Mouse (Mus musculus) kidney, adult 2 months (tissue): ENCODE data around the gene Slc6a21. TPM values are rescaled to one million over a fixed set of nuclear protein-coding genes. Genes with fewer than 3 reads are reported as not detected.

Experiments used
- DNase-seq: peaks from one replicate; pipeline ENCODE4 v3.0.0; 2021
- H3K27ac ChIP-seq: fragments of 200-500 bp; 2 replicates; pipeline ENCODE4 v1.5.1; 2012; ENCODE audit warnings: low read depth, low read length, control low read depth, inconsistent platforms; ENCODE audit not compliant: insufficient read depth
- H3K27me3 ChIP-seq: fragments of 200-500 bp; replicated peaks from 2 replicates; pipeline ENCODE4 v1.6.1; 2012; ENCODE audit warnings: mild to moderate bottlenecking, moderate library complexity, low read length, inconsistent platforms; ENCODE audit not compliant: control insufficient read depth, insufficient read depth
- H3K36me3 ChIP-seq: fragments of 200-500 bp; 2 replicates; pipeline ENCODE4 v1.6.1; 2012; ENCODE audit warnings: mild to moderate bottlenecking, moderate library complexity, low read length, inconsistent platforms; ENCODE audit not compliant: control insufficient read depth, insufficient read depth
- H3K4me1 ChIP-seq: fragments of 200-500 bp; 2 replicates; pipeline ENCODE4 v1.6.1; 2011; ENCODE audit warnings: low read length; ENCODE audit not compliant: control insufficient read depth, insufficient read depth
- H3K4me3 ChIP-seq: fragments of 200-500 bp; 2 replicates; pipeline ENCODE4 v1.5.1; 2011; ENCODE audit warnings: mild to moderate bottlenecking, low read depth, low read length, control low read depth; ENCODE audit not compliant: insufficient read depth
- CTCF ChIP-seq: fragments of 200-500 bp; conservative IDR thresholded peaks from 2 replicates; pipeline ENCODE4 v1.5.1; 2011; ENCODE audit warnings: low read depth, mild to moderate bottlenecking, control low read depth, low read length, moderate library complexity, mixed read lengths; ENCODE audit not compliant: insufficient read depth, insufficient read length
- POLR2A ChIP-seq: fragments of 200-500 bp; IDR thresholded peaks from one replicate; pipeline ENCODE4 v1.6.1; 2011; ENCODE audit warnings: low read depth, low read length, control low read depth
- WGBS: fragments of 180-500 bp; shearing (Covaris S2); methylation state at CpG from one replicate; pipeline ENCODE4 v1.1.7; 2018; 5-methylcytosine and 5-hydroxymethylcytosine counted together
- polyA plus RNA-seq: library from polyadenylated mRNA; depleted of rRNA; stranded (reverse); fragments of >200 nt; gene quantifications from 2 replicates; pipeline ENCODE4 v1.2.3, GENCODE M21; 2012; rRNA removed

Slc6a21 gene
- polyA plus RNA-seq, result 0.14 and 0.19 TPM in 2 replicates

- 7% methylated on average over 44 of the region's 44 CpGs for WGBS
- TF ChIP-seq POLR2A, result no peak
- TF ChIP-seq CTCF, result peak; percentile 75
- no peaks in the 10 kb centered on the region for H3K27me3 ChIP-seq
- peak within 1 kb of the TSS; percentile 50 for H3K4me3 ChIP-seq
- H3K36me3 ChIP-seq, result no peaks in the 10 kb centered on the region
- H3K4me1 ChIP-seq, result no peaks in the 10 kb centered on the region
- H3K27ac ChIP-seq, result no peak within 1 kb of the TSS
- peak; percentile 83 for DNase-seq
These were observed at the start of gene Slc6a21 for GRCm38 (mm10) chr7:45277136-45277760. Gene Slc6a21, plus strand, starts transcription at chr7:45277513.

- Histone ChIP-seq H3K4me3 (no peak overlapping the region), H3K27ac (no peak overlapping the region), H3K36me3 (no peaks in the 10 kb centered on the region), H3K27me3 (no peaks in the 10 kb centered on the region), H3K4me1 (no peaks in the 10 kb centered on the region)
- no peak for TF ChIP-seq CTCF
- TF ChIP-seq POLR2A, result no peak
- DNase-seq, result no peak
- 88% methylated on average over 18 of the region's 18 CpGs for WGBS
These were observed 48.8 kb upstream of the Slc6a21 start for GRCm38 (mm10) chr7:45228548-45228947.

DNA sequence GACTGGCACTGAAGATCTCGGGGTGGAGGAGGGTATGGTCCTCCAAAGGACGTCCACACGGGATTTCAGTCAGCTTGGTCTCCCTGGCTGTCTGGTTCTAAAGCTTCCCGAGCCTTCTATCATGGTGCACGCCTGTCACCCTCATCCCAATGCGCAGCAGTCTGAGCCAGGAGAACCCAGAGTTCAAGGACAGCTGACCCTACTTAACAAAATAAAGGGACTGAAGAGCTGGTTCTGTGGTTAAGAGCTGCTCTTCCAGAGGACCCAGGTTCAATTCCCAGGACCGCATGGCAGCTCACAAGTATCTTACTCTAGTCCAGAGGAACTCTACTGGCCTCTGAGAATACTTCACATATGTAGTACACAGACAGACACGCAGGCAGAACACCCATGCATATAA is 48.3 kb upstream of the Slc6a21 start:
- no peak overlapping the region for H3K27ac ChIP-seq
- H3K27me3 ChIP-seq, result no peaks in the 10 kb centered on the region
- no peak overlapping the region for H3K4me3 ChIP-seq
- TF ChIP-seq POLR2A, result no peak
- no peak for TF ChIP-seq CTCF
- 92% methylated on average over 8 of the region's 8 CpGs for WGBS
- H3K4me1 ChIP-seq, result no peaks in the 10 kb centered on the region
- H3K36me3 ChIP-seq, result no peaks in the 10 kb centered on the region
- DNase-seq, result no peak

DNA sequence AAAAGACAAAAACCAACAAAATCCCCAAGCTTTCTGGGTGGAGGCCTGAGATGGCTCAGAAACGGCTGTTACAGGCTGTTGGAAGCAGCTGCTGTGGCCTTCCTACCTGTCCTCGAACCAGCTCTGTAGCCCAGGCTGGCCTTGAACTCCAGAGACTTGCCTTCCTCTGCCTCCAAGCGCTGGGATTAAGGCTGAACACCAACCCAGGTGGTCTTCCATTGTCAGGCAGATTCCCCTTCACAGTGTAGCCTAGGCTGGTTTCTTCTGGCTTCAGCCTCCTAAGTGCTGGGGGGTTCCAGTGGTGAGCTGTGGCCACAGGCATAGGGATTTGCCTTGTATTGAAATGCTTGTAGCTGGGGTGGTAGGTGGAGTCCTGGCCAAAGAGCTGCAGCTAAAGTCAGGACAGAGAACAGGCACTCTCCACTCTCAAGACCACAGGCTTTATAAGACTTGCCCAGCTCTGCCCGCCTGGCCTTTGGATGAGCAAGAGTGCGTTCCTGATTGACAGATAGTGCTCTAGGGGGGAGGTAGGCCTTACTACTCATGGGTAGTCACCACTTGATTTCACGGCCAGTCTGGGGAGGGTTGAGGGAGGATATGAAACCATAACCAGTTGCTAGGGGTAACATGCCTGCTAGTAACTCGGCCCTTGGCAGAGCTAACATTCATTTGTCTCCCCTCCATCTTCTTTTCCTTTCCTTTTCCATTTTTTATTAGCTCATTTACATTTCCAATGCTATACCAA is 47.7 kb upstream of the Slc6a21 start:
- H3K27me3 ChIP-seq, result no peaks in the 10 kb centered on the region
- H3K4me1 ChIP-seq, result peaks cover 2% of the 10 kb centered on the region
- no peaks in the 10 kb centered on the region for H3K36me3 ChIP-seq
- 90% methylated on average over 7 of the region's 7 CpGs for WGBS
- TF ChIP-seq CTCF (no peak), POLR2A (no peak)
- no peak overlapping the region for H3K27ac ChIP-seq
- no peak overlapping the region for H3K4me3 ChIP-seq
- no peak for DNase-seq

- 87% methylated on average over 12 of the region's 12 CpGs for WGBS
- H3K27me3 ChIP-seq, result no peaks in the 10 kb centered on the region
- no peaks in the 10 kb centered on the region for H3K36me3 ChIP-seq
- no peak overlapping the region for H3K4me3 ChIP-seq
- no peak overlapping the region for H3K27ac ChIP-seq
- DNase-seq, result no peak
- TF ChIP-seq CTCF (no peak), POLR2A (no peak)
- H3K4me1 ChIP-seq, result peaks cover 6% of the 10 kb centered on the region
These were observed 46.1 kb upstream of the Slc6a21 start for GRCm38 (mm10) chr7:45231192-45231591.

DNA sequence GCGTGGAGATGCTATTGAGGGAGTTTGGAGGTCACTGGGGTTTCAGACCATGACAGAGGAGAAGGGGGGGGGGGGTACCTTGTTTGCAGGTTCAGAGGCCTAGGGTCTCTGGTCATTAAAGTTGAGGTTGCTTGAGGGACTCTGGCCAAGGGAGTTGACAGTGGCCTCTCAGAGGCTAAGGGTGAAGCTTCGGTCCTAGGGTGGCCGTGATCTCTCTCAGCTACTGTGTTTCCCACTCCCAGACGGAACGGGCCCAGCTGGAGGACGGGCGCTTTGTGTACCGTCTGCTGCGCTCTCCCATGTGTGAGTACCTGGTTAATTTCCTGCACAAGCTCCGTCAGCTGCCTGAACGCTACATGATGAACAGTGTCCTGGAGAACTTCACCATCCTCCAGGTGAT is 45.4 kb upstream of the Slc6a21 start:
- TF ChIP-seq POLR2A, result no peak
- TF ChIP-seq CTCF, result no peak
- no peak overlapping the region for H3K4me3 ChIP-seq
- DNase-seq, result no peak
- H3K36me3 ChIP-seq, result no peaks in the 10 kb centered on the region
- no peaks in the 10 kb centered on the region for H3K27me3 ChIP-seq
- no peak overlapping the region for H3K27ac ChIP-seq
- peaks cover 6% of the 10 kb centered on the region for H3K4me1 ChIP-seq
- WGBS, result 91% methylated on average over 11 of the region's 11 CpGs

DNA sequence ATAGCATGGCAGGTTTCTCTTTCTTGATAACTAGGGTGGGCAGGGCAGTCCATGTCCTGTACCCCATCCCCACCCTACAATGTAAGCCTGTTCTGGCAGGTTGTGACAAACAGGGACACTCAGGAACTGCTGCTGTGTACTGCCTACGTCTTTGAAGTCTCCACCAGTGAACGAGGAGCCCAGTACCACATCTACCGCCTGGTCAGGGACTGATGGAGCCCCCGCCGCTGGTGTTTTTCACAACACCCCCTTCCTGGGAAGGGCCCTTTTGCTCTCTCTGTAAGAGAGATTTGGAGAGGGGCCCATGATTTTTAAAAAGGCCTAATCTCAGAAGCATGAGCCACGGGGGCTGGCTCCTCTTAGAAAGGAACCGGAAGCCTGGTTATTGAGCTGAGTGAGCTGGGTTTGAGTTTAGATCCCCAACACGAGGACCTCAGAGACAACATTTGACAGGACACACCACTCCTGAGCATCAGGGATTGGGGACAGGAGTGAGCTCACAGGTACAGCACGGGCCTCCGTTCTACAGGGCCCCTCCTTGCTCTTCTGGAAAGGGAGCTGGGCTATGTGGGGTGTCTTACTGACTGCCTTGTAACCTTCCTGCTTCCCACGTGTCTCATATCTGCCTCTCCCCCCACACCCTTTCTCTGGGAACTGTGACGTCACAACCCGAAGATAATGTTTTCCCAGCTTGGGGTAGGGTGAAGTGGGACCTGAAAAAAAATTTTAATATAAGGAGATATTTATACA is 44.4 kb upstream of the Slc6a21 start:
- WGBS, result 72% methylated on average over 13 of the region's 13 CpGs
- H3K4me1 ChIP-seq, result peaks cover 6% of the 10 kb centered on the region
- no peaks in the 10 kb centered on the region for H3K36me3 ChIP-seq
- no peak overlapping the region for H3K4me3 ChIP-seq
- H3K27me3 ChIP-seq, result no peaks in the 10 kb centered on the region
- TF ChIP-seq CTCF, result no peak
- no peak for TF ChIP-seq POLR2A
- no peak for DNase-seq
- H3K27ac ChIP-seq, result no peak overlapping the region
